Mouse (Mus musculus): ENCODE results near the gene Maz.

Maz gene

GRCm38 (mm10) chr7:127020901-127021562 lies 5.8 kb downstream of the Maz start, which contains the start of the genes Gm42742 and Prrt2:
Gene Gm42742 (minus strand): TSS chr7:127021097.
Gene Prrt2 (minus strand): TSS chr7:127021211.
- no peak for DNase-seq

- no peak for DNase-seq
Observed at GRCm38 (mm10) chr7:127020491-127020890, 6.3 kb downstream of the Maz start.

- no peak for DNase-seq
Observed at GRCm38 (mm10) chr7:127020031-127020430, 6.8 kb downstream of the Maz start.

- DNase-seq, result no peak
Observed at GRCm38 (mm10) chr7:127019306-127019960, 7.4 kb downstream of the Maz start.

- DNase-seq, result no peak
Observed at GRCm38 (mm10) chr7:127018416-127019305, 8.2 kb downstream of the Maz start.

GRCm38 (mm10) chr7:127017950-127018345 lies 8.9 kb downstream of the Maz start:
- no peak for DNase-seq

GRCm38 (mm10) chr7:127016971-127017949 lies 9.6 kb downstream of the Maz start, which contains the start of gene Pagr1a:
Gene Pagr1a (minus strand): TSS chr7:127017352.
- peak; percentile 98 for DNase-seq

GRCm38 (mm10) chr7:127016486-127016938 lies 10.3 kb downstream of the Maz start:
- DNase-seq, result no peak

- DNase-seq, result no peak
Observed at GRCm38 (mm10) chr7:127016481-127016485, 10.6 kb downstream of the Maz start, which contains the start of gene Pagr1b. Gene Pagr1b (minus strand): TSS chr7:127016484.

GRCm38 (mm10) chr7:127016081-127016480 lies 10.8 kb downstream of the Maz start:
- DNase-seq, result peak; percentile 75 to 80

- DNase-seq, result no peak
Observed at GRCm38 (mm10) chr7:127014993-127015392, 11.8 kb downstream of the Maz start.

GRCm38 (mm10) chr7:127014320-127014719 lies 12.5 kb downstream of the Maz start, which contains the start of gene Mvp:
Gene Mvp (minus strand): TSS chr7:127014621.
- DNase-seq, result peak; percentile 81 to 86

GRCm38 (mm10) chr7:127013385-127013784 lies 13.5 kb downstream of the Maz start:
- DNase-seq, result no peak

GRCm38 (mm10) chr7:127012845-127013244 lies 14.0 kb downstream of the Maz start:
- DNase-seq, result no peak

- no peak for DNase-seq
Observed at GRCm38 (mm10) chr7:127012374-127012773, 14.5 kb downstream of the Maz start.

- DNase-seq, result no peak
Observed at GRCm38 (mm10) chr7:127011717-127012116, 15.1 kb downstream of the Maz start.

- DNase-seq, result no peak
Observed at GRCm38 (mm10) chr7:127011051-127011450, 15.8 kb downstream of the Maz start.

- DNase-seq, result no peak
Observed at GRCm38 (mm10) chr7:127009307-127010085, 17.3 kb downstream of the Maz start.

GRCm38 (mm10) chr7:127008239-127009019 lies 18.4 kb downstream of the Maz start:
- DNase-seq, result peak in 1 of 2 experiments; percentile 44

GRCm38 (mm10) chr7:127007313-127008024 lies 19.4 kb downstream of the Maz start:
- no peak for DNase-seq

Data from kidney, adult 8-10 months (tissue).